Mouse (Mus musculus) T-cell, adult 2 months (primary cell): ENCODE results near the gene Fpr-rs7.

Source experiments
- DNase-seq: peaks from one replicate; pipeline ENCODE4 v3.0.0; 2022; ENCODE audit warnings: low spot score

Fpr-rs7 gene

DNA sequence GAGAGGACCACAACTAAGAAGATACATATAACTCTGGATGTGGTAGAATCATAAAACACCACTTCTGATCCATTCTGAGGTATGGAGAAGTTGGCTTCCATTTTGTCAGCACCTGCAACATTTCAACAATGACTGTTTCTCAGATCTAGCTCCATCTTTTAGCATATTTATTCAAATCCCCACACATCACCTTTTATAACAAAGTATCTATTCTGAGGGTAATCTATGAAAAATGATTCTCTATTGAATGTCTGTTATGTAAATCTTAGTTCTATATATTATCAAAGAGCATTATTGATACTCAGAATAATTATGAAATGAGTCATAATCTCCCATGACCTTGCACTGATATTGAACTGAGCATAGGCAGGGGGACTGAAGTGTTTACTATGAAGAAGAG lies at the start of gene Fpr-rs7:
Fpr-rs7 (minus strand) TSS at position 101 of the 400 bp plus-strand sequence.
- no peak for DNase-seq

GRCm38 (mm10) chr17:20074090-20074489 lies 39.9 kb downstream of the Fpr-rs7 start:
- DNase-seq, result no peak

GRCm38 (mm10) chr17:20071656-20072396 lies 42.2 kb downstream of the Fpr-rs7 start:
- no peak for DNase-seq
